Mouse (Mus musculus) erythroblast, adult 5-6 weeks (primary cell): ENCODE measurements around the gene Olfr805. TPM values are rescaled to one million over a fixed set of nuclear protein-coding genes. Genes with fewer than 3 reads are reported as not detected.

Experiments used
- ATAC-seq: replicated peaks from 2 replicates; pipeline ENCODE4 v1.8.0; 2016; ENCODE audit warnings: moderate number of reproducible peaks, mild to moderate bottlenecking, moderate TSS enrichment, inconsistent platforms; ENCODE audit not compliant: poor library complexity, low FRiP score, severe bottlenecking
- total RNA-seq, 2 experiments: library from RNA; stranded (forward) in 1 of 2; stranded (reverse) in 1 of 2; fragments of 150-400 nt in 1 of 2; fragments of 200-764, 138-1000 nt in 1 of 2; gene quantifications; 2 replicates each; pipeline versions ENCODE4 v1.2.3 to v1.2.4; 2015 to 2017; ENCODE audit warnings: low replicate concordance in 2 of 2

The Olfr805 gene
- total RNA-seq (2015; ENCODE audit: low replicate concordance) (not detected in 2 replicates), total RNA-seq (2017; ENCODE audit: low replicate concordance) (not detected in 2 replicates)

- ATAC-seq, result no peak
These were observed at the start of gene Olfr805 for GRCm38 (mm10) chr10:129729275-129729674. TSS of gene Olfr805 (minus strand) at chr10:129729375.

DNA sequence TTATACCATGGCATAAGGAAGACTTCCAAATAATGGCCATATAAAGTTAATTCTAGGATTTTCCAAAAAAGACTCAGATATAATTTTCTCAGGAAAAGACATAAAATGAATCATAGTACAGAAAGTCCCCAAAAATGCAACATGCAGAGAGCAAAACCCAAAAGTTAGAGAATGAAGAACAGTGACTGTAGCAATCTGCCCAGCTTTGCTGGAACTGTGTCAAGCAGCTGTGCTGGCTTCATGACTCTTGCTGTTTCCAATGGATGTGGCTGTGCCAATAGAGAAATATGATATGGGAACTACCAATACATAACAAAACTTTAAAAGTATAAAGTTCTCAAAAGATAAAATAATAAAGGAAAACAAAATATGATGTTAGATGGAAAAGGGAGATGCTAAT is 48.9 kb upstream of the Olfr805 start:
- ATAC-seq, result no peak

GRCm38 (mm10) chr10:129774338-129774737 is 45.2 kb upstream of the Olfr805 start, which contains the start of gene Olfr809:
TSS of gene Olfr809 (plus strand) at chr10:129774638.
- ATAC-seq, result no peak

DNA sequence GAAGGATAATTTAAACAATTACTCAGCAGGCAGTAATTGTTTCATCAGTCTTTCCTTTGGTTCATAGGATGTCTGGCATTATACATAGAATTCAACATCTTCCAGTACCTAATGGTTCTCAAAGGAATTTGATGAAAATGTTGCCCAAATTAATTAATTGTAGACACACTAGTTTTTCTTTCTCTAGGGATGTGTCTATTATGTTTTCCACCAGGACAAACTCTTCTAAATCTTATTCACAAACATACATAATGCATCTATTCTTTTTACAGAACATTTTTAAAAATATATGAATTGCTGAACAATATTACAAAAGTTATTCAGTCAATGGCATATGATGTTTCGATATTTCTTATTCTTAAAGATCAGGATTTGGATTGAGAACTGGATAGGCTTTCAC is 36.0 kb upstream of the Olfr805 start, which contains the start of gene Olfr808:
Gene Olfr808, plus strand, starts transcription at position 301 of the 400 bp plus-strand sequence.
- no peak for ATAC-seq

- no peak for ATAC-seq
These were observed 28.5 kb upstream of the Olfr805 start, which contains the start of gene Olfr807 for GRCm38 (mm10) chr10:129757693-129758092. TSS of gene Olfr807 (minus strand) at chr10:129757793.

DNA sequence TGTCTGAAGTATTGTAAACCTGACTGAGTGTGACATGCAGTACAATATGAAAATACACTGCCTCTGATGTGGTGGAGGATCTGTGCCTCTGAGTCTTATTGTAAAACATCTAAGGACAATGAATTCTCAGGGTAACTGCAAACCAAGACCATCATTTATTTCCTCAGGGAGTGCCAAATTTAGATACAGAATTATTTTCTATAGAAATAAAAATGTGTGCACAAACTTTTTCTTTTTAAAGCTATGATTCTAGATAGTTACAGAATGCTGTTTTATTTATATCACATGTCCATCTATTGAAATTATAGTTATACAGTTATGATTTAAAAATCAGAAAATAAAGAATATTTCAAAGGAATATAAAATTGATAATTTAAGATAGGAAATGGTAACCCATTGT is 12.6 kb upstream of the Olfr805 start, which contains the start of gene Olfr806:
Gene Olfr806, minus strand, starts transcription at position 101 of the 400 bp plus-strand sequence.
- no peak for ATAC-seq

DNA sequence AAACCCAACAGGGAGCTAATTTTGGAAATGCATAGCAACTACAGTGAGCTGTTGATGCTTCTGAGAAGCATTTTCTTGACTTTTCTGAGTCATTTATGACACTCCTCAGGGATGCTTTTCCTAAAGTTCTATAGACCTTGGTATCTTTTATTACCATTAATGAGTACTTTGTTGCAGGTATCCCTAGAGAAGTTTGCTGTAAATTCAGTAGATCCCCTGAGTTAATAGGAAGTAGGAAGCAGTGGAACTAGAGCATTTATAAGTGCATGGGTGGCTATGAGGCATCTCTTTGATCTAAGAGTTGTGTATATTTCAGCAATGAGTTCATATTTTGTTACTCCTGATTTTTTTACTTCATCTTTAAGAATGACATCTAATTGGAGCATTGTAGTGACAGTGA is 26.3 kb downstream of the Olfr805 start, which contains the start of gene Olfr804:
Gene Olfr804, plus strand, starts transcription at position 301 of the 400 bp plus-strand sequence.
- no peak for ATAC-seq

GRCm38 (mm10) chr10:129694186-129694585 is 35.0 kb downstream of the Olfr805 start, which contains the start of gene Olfr803:
TSS of gene Olfr803 (minus strand) at chr10:129694286.
- ATAC-seq, result no peak

DNA sequence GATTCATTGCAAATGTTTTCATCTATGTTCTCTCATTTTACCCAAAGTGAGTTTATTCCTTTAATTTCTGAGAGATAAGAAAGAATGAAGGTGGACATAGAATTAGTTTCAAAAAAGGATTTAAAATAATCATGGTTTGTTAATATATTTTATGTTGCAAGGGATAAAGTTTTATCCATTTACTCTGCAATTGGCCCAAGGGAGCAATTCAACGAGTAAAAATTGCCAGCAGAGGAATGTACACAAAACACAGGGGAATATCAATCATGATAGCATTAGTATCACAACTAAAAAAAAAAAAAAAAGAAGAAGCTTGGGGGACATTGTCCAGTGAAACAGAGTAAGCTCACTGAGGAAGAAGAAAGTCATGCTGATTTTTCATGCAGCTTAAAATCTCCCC is 41.1 kb downstream of the Olfr805 start, which contains the start of gene Olfr802:
Gene Olfr802, minus strand, starts transcription at position 101 of the 400 bp plus-strand sequence.
- ATAC-seq, result no peak

- ATAC-seq, result no peak
These were observed 55.4 kb downstream of the Olfr805 start, which contains the start of gene Olfr801 for GRCm38 (mm10) chr10:129673765-129674164. TSS of gene Olfr801 (minus strand) at chr10:129673865.

Other genes starting within 250 kb of the Olfr805 start
- not detected in 2 replicates for gene Olfr789, start 244.6 kb downstream of the Olfr805 start, total RNA-seq (2015; ENCODE audit: low replicate concordance)
- not detected in 2 replicates for gene Olfr789, start 244.6 kb downstream of the Olfr805 start, total RNA-seq (2017; ENCODE audit: low replicate concordance)
- not detected in 2 replicates for gene Olfr790, start 230.9 kb downstream of the Olfr805 start, total RNA-seq (2015; ENCODE audit: low replicate concordance)
- gene Olfr790, start 230.9 kb downstream of the Olfr805 start, total RNA-seq (2017; ENCODE audit: low replicate concordance), result not detected in 2 replicates
- not detected in 2 replicates for gene Olfr791, start 207.6 kb downstream of the Olfr805 start, total RNA-seq (2015; ENCODE audit: low replicate concordance)
- not detected in 2 replicates for gene Olfr791, start 207.6 kb downstream of the Olfr805 start, total RNA-seq (2017; ENCODE audit: low replicate concordance)
- not detected in 2 replicates for gene Olfr792, start 190.2 kb downstream of the Olfr805 start, total RNA-seq (2015; ENCODE audit: low replicate concordance)
- not detected in 2 replicates for gene Olfr792, start 190.2 kb downstream of the Olfr805 start, total RNA-seq (2017; ENCODE audit: low replicate concordance)
- gene Olfr794, start 161.7 kb downstream of the Olfr805 start, total RNA-seq (2015; ENCODE audit: low replicate concordance), result not detected in 2 replicates
- not detected in 2 replicates for gene Olfr794, start 161.7 kb downstream of the Olfr805 start, total RNA-seq (2017; ENCODE audit: low replicate concordance)
- gene Olfr796, start 116.8 kb downstream of the Olfr805 start, total RNA-seq (2015; ENCODE audit: low replicate concordance), result not detected in 2 replicates
- not detected in 2 replicates for gene Olfr796, start 116.8 kb downstream of the Olfr805 start, total RNA-seq (2017; ENCODE audit: low replicate concordance)
- gene Olfr798, start 101.4 kb downstream of the Olfr805 start, total RNA-seq (2015; ENCODE audit: low replicate concordance), result not detected in 2 replicates
- not detected in 2 replicates for gene Olfr798, start 101.4 kb downstream of the Olfr805 start, total RNA-seq (2017; ENCODE audit: low replicate concordance)
- gene Olfr799, start 91.9 kb downstream of the Olfr805 start, total RNA-seq (2015; ENCODE audit: low replicate concordance), result not detected in 2 replicates
- gene Olfr799, start 91.9 kb downstream of the Olfr805 start, total RNA-seq (2017; ENCODE audit: low replicate concordance), result not detected in 2 replicates
- not detected in 2 replicates for gene Olfr800, start 71.7 kb downstream of the Olfr805 start, total RNA-seq (2015; ENCODE audit: low replicate concordance)
- not detected in 2 replicates for gene Olfr800, start 71.7 kb downstream of the Olfr805 start, total RNA-seq (2017; ENCODE audit: low replicate concordance)
- gene Olfr801, start 55.5 kb downstream of the Olfr805 start, total RNA-seq (2015; ENCODE audit: low replicate concordance), result not detected in 2 replicates
- gene Olfr801, start 55.5 kb downstream of the Olfr805 start, total RNA-seq (2017; ENCODE audit: low replicate concordance), result not detected in 2 replicates
- gene Olfr802, start 41.2 kb downstream of the Olfr805 start, total RNA-seq (2015; ENCODE audit: low replicate concordance), result not detected in 2 replicates
- gene Olfr802, start 41.2 kb downstream of the Olfr805 start, total RNA-seq (2017; ENCODE audit: low replicate concordance), result 0.14 TPM in 1 of 2 replicates, not detected in the other
- not detected in 2 replicates for gene Olfr803, start 35.1 kb downstream of the Olfr805 start, total RNA-seq (2015; ENCODE audit: low replicate concordance)
- not detected in 2 replicates for gene Olfr803, start 35.1 kb downstream of the Olfr805 start, total RNA-seq (2017; ENCODE audit: low replicate concordance)
- not detected in 2 replicates for gene Olfr804, start 26.2 kb downstream of the Olfr805 start, total RNA-seq (2015; ENCODE audit: low replicate concordance)
- gene Olfr804, start 26.2 kb downstream of the Olfr805 start, total RNA-seq (2017; ENCODE audit: low replicate concordance), result 0.28 TPM in 1 of 2 replicates, not detected in the other
- not detected in 2 replicates for gene Olfr806, start 12.5 kb upstream of the Olfr805 start, total RNA-seq (2015; ENCODE audit: low replicate concordance)
- 0.56 TPM in 1 of 2 replicates, not detected in the other for gene Olfr806, start 12.5 kb upstream of the Olfr805 start, total RNA-seq (2017; ENCODE audit: low replicate concordance)
- gene Olfr807, start 28.4 kb upstream of the Olfr805 start, total RNA-seq (2015; ENCODE audit: low replicate concordance), result not detected in 2 replicates
- not detected in 2 replicates for gene Olfr807, start 28.4 kb upstream of the Olfr805 start, total RNA-seq (2017; ENCODE audit: low replicate concordance)
- gene Olfr808, start 36.1 kb upstream of the Olfr805 start, total RNA-seq (2015; ENCODE audit: low replicate concordance), result not detected in 2 replicates
- gene Olfr808, start 36.1 kb upstream of the Olfr805 start, total RNA-seq (2017; ENCODE audit: low replicate concordance), result not detected in 2 replicates
- gene Olfr809, start 45.3 kb upstream of the Olfr805 start, total RNA-seq (2015; ENCODE audit: low replicate concordance), result not detected in 2 replicates
- gene Olfr809, start 45.3 kb upstream of the Olfr805 start, total RNA-seq (2017; ENCODE audit: low replicate concordance), result 0.43 TPM in 1 of 2 replicates, not detected in the other
- gene Olfr810, start 65.5 kb upstream of the Olfr805 start, total RNA-seq (2015; ENCODE audit: low replicate concordance), result not detected in 2 replicates
- not detected in 2 replicates for gene Olfr810, start 65.5 kb upstream of the Olfr805 start, total RNA-seq (2017; ENCODE audit: low replicate concordance)
- gene Olfr811, start 75.0 kb upstream of the Olfr805 start, total RNA-seq (2015; ENCODE audit: low replicate concordance), result not detected in 2 replicates
- gene Olfr811, start 75.0 kb upstream of the Olfr805 start, total RNA-seq (2017; ENCODE audit: low replicate concordance), result not detected in 2 replicates
- gene Olfr812, start 116.7 kb upstream of the Olfr805 start, total RNA-seq (2015; ENCODE audit: low replicate concordance), result not detected in 2 replicates
- gene Olfr812, start 116.7 kb upstream of the Olfr805 start, total RNA-seq (2017; ENCODE audit: low replicate concordance), result not detected in 2 replicates
- gene Olfr813, start 126.0 kb upstream of the Olfr805 start, total RNA-seq (2015; ENCODE audit: low replicate concordance), result not detected in 2 replicates
- not detected in 2 replicates for gene Olfr813, start 126.0 kb upstream of the Olfr805 start, total RNA-seq (2017; ENCODE audit: low replicate concordance)
- gene Olfr814, start 150.5 kb upstream of the Olfr805 start, total RNA-seq (2015; ENCODE audit: low replicate concordance), result not detected in 2 replicates
- gene Olfr814, start 150.5 kb upstream of the Olfr805 start, total RNA-seq (2017; ENCODE audit: low replicate concordance), result not detected in 2 replicates
- not detected in 2 replicates for gene Olfr815, start 176.5 kb upstream of the Olfr805 start, total RNA-seq (2015; ENCODE audit: low replicate concordance)
- not detected in 2 replicates for gene Olfr815, start 176.5 kb upstream of the Olfr805 start, total RNA-seq (2017; ENCODE audit: low replicate concordance)
- not detected in 2 replicates for gene Olfr816, start 186.2 kb upstream of the Olfr805 start, total RNA-seq (2015; ENCODE audit: low replicate concordance)
- 0.26 TPM in 1 of 2 replicates, not detected in the other for gene Olfr816, start 186.2 kb upstream of the Olfr805 start, total RNA-seq (2017; ENCODE audit: low replicate concordance)
- gene Olfr818, start 219.7 kb upstream of the Olfr805 start, total RNA-seq (2015; ENCODE audit: low replicate concordance), result not detected in 2 replicates
- gene Olfr818, start 219.7 kb upstream of the Olfr805 start, total RNA-seq (2017; ENCODE audit: low replicate concordance), result 3.1 TPM in 1 of 2 replicates, not detected in the other
- not detected in 2 replicates for gene Olfr819, start 237.9 kb upstream of the Olfr805 start, total RNA-seq (2015; ENCODE audit: low replicate concordance)
- not detected in 2 replicates for gene Olfr819, start 237.9 kb upstream of the Olfr805 start, total RNA-seq (2017; ENCODE audit: low replicate concordance)
- gene Olfr247, start 246.8 kb upstream of the Olfr805 start, total RNA-seq (2015; ENCODE audit: low replicate concordance), result not detected in 2 replicates
- 0.85 TPM in 1 of 2 replicates, not detected in the other for gene Olfr247, start 246.8 kb upstream of the Olfr805 start, total RNA-seq (2017; ENCODE audit: low replicate concordance)